Mouse (Mus musculus): ENCODE measurements at regions not wholly inside any gene's neighbourhood (a gene's known extent, or its start where the extent isn't known, plus 50 kb on each side); places are given as distances from the start of the nearest gene placed in this dataset.

DNA sequence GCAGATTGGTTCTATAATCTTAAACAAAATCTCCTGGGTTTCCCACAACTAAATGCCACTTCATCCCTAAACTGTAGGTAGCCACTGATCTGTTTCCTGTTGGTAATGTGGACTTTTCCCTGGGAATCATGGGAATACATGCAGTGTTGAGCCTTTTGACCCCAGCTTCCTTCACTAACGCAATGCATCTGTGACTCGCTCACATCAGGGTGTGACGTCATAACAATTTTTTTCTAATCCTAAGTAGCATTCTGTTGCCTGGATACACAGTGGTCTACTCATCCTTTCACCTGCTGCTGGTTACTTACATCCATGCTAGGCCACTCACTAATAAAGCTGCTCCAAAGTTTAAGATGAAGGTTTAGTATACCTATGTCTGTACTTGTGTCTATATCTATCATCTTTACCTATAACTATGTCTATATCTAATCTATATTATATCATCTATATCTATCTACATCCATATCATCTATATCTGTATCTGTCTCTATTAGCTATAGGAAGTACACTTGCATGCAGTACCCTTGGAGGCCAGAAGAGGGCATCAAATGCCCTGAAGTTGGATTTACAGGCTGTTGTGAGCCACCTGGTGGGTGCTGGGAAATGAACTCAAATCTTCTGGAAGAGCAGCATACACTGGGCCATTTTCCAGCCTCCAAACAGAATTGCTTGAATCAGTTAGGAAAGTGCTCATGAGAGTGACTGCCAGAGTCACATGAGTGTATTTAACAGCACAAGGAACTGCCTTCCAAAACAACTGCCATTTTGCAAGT is 157.5 kb upstream of the Rpl34 start:
- DNase-seq (ENCODE audit: low spot score in 2 of 2), result peak; percentile 22 to 72

- no peak for DNase-seq (ENCODE audit: low spot score in 2 of 2)
Observed at GRCm38 (mm10) chr3:130885974-130886373, 155.8 kb upstream of the Rpl34 start.

DNA sequence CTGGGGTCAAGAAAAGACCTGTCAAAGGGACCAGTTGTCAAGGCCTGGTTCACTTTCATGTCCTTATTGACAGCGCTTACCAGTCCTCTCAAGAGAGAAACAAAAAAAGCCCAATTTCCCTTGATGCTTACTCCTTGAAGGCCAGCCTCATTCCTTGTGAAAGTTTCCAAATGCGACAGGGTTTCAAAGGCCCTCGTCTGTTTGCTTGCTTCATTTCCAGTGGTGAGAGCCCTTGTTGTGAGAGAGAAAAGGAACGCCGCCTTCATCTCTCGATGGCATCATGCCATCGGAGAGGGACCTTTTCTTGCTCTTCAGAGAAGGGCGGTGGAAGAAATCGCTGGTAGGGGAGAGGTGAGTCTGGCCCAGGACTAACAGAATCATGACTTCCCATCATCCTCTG is 154.2 kb upstream of the Rpl34 start:
- no peak for DNase-seq (ENCODE audit: low spot score in 2 of 2)

GRCm38 (mm10) chr3:130883928-130884327 is 153.7 kb upstream of the Rpl34 start:
- no peak for DNase-seq (ENCODE audit: low spot score in 2 of 2)

DNA sequence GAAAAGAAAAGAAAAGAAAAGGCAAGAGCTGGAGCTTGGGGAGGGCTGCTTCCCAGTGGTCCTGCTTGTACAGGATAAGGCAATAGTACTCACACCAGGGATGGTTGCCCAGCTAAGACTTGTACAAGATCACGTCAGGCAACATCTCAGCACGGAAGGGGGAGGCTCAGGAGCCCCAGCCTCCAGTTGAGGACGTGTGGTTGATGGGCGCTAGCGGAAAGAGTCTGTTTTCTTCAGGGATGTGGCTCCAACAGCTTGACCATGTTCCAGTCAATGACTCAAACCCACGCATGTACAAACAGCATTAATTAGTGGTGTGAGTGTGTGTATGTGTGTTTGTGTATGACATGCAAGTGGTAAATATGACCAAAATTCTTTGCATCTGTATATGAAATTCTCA is 153.1 kb upstream of the Rpl34 start:
- no peak for DNase-seq (ENCODE audit: low spot score in 2 of 2)

GRCm38 (mm10) chr3:130880482-130880881 is 150.3 kb upstream of the Rpl34 start:
- no peak for DNase-seq (ENCODE audit: low spot score in 2 of 2)

- DNase-seq (ENCODE audit: low spot score in 2 of 2), result no peak
Observed at GRCm38 (mm10) chr3:130879463-130879862, 149.3 kb upstream of the Rpl34 start.

DNA sequence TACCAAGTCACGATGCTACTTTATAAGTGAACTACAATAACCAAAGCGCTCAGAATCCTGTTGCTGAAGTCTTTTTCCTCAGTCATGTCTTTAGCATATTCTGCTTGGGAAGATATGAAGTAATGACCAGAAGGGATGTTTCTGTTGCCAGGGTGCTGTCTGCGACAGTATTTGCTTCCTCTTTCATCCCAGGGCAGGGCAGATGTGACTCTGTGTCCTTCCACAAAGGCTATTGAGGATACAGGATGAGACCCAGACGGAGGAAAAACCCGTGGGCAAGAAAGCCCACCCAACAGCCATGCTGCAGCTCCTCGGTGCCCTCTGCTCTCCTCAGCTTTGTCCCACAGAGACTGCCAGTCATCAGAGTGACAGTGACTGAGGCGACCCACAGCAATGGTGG is 148.6 kb upstream of the Rpl34 start:
- no peak for DNase-seq (ENCODE audit: low spot score in 2 of 2)

DNA sequence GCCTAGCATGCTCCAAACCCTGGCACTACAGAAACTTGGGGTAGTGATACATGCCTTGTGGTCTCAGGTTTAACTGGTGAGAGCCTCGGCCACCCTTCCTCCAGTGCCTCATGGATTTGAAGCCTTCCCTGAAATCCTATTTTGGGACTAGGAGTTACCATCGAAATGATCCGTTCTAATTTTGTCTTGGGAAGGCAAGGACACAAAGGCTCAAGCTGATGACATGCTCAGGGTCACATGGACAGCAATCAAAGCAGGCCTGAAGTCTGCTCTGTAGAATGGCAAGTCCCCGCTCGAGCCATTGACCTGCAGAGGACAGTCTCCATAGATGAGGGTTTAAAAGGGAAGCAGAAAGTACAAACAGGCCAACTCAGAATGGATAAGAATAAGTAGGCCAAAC is 147.8 kb upstream of the Rpl34 start:
- DNase-seq (ENCODE audit: low spot score in 2 of 2), result no peak

DNA sequence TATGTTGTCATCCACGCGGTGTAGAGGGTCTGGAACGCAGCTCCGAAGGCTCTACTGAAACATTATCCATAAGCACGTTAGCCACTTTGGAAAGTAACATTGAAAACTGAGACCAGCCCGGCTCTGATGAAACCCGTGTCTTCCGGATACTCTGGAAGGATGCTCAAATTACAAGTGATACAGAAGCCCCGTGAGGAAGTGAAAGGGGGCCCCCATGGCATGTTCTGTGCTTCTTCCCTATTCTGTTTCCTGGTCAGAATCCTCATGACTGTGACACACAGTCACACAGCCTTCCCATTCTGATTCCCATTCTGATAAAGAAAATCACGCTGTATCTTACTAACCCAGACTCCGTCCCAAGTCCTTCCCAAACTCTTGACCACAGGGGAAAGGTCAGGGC is 143.5 kb upstream of the Rpl34 start:
- DNase-seq (ENCODE audit: low spot score in 2 of 2), result no peak

GRCm38 (mm10) chr3:130866952-130867632 is 136.9 kb upstream of the Rpl34 start:
- no peak for DNase-seq (ENCODE audit: low spot score in 2 of 2)

- DNase-seq (ENCODE audit: low spot score in 2 of 2), result no peak
Observed at GRCm38 (mm10) chr3:130864783-130865182, 134.6 kb upstream of the Rpl34 start.

- no peak for DNase-seq (ENCODE audit: low spot score in 2 of 2)
Observed at GRCm38 (mm10) chr3:130863376-130863775, 133.2 kb upstream of the Rpl34 start.

DNA sequence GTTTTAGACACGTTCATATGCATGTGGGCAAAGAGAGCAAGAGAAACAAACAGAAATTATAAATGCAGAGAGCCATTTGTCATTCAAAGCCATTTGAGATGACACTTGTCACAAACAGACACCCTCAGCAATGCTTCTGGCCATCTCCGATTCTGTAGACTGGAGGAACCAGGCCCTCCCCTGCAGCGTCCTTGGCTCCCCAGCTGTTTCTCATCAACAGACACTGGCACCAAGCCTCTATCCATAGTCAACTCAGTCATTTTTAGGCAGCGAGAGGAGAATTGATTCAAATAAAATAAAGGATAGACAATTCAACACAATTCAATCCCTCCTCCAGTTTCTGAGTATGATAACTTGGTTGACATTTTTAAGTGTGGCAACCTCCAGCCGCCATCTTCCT is 130.1 kb upstream of the Rpl34 start:
- DNase-seq (ENCODE audit: low spot score in 2 of 2), result no peak

DNA sequence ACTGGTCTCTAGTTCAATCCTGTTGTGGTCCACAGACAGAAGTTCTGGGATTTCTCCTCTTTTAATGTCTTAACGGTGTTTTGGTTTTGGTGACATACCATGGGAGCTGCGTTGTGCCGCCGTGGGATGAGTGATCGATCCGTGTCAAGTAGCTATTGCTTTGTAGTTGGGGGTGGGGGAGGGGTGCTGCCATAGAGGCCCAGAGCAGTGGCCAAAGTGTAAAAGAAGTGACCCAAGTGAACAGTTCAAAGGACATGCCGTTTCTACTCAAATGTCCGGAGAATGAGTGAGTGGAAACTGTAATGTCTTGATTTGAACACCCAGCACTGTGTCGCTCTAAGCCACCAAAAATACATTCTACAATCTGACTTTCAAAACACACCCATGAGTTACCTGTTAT is 123.7 kb upstream of the Rpl34 start:
- DNase-seq (ENCODE audit: low spot score in 2 of 2), result no peak

GRCm38 (mm10) chr3:130850766-130851308 is 120.6 kb upstream of the Rpl34 start:
- no peak for DNase-seq (ENCODE audit: low spot score in 2 of 2)

GRCm38 (mm10) chr3:130841755-130842154 is 111.6 kb upstream of the Rpl34 start:
- DNase-seq (ENCODE audit: low spot score in 2 of 2), result no peak

DNA sequence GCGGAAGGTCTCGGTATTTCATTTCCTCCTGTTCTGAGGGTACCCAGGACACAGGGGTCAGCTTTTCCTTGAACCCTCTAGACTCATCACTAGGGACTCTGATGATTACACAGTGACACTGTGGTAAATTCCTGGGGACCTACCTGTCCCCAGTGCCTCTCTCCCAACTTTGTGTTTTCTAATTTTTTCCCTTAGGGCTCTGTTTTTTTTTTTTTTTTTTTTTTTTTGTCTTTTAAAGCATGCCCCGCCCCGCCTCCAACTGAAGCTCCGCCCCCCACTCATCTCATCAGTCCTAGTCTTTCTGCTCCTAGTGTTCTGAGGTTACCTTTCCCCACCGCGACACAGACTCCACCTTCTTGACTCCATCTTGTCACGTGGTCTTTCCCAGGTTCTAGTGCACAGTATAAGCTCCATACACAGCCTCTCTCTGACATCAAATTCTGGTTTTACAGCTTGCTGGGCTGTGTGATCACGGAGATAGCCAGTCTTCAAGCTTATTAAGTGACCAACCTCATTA is 109.8 kb upstream of the Rpl34 start:
- DNase-seq (ENCODE audit: low spot score in 2 of 2), result no peak

- no peak for DNase-seq (ENCODE audit: low spot score in 2 of 2)
Observed at GRCm38 (mm10) chr3:130838626-130839422, 108.6 kb upstream of the Rpl34 start.

GRCm38 (mm10) chr3:130833722-130834121 is 103.5 kb upstream of the Rpl34 start:
- DNase-seq (ENCODE audit: low spot score in 2 of 2), result no peak

GRCm38 (mm10) chr3:130833082-130833481 is 102.9 kb upstream of the Rpl34 start:
- no peak for DNase-seq (ENCODE audit: low spot score in 2 of 2)

- DNase-seq (ENCODE audit: low spot score in 2 of 2), result no peak
Observed at GRCm38 (mm10) chr3:130831788-130832187, 101.6 kb upstream of the Rpl34 start.
